Mouse (Mus musculus): ENCODE results near the gene Plrg1. TPM values are rescaled to one million over a fixed set of nuclear protein-coding genes. Genes with fewer than 3 reads are reported as not detected.
A peak's percentile ranks its signal among the peaks of the same experiment; 100 is the strongest.

Gene Plrg1
- polyA plus RNA-seq, 1 experiment from 2014 or later: 99.3 TPM

DNA sequence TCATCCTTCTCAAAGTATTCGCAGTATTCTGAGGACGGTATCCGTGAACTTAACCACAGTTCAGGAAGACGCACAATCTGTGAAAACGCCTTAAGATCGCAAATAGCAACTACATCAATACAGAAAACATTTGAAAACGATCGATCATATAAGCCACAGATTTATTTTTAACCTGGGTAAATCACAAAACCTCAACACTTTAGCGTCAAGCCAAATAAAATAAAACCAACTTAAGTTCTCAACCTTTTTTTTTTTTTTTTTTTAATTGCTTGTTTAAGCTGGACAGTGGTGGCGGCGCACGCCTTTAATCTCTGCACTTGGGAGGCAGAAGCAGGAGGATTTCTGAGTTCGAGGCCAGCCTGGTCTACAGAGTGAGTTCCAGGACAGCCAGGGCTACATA is 563 bp upstream of the Plrg1 start:
- no peak overlapping the region for H3K9ac ChIP-seq
- H3K9me3 ChIP-seq: no peaks in the 10 kb centered on the region
- 39% methylated on average over 13 of the region's 13 CpGs for WGBS
- H3K4me1 ChIP-seq (replicated peaks): peaks cover 16% of the 10 kb centered on the region
- peak overlapping the region; percentile 71 for H3K4me3 ChIP-seq
- no peak for ATAC-seq (ENCODE audit: low FRiP score, low read depth)
- H3K27me3 ChIP-seq: no peaks in the 10 kb centered on the region
- peaks cover 19% of the 10 kb centered on the region for H3K36me3 ChIP-seq
- H3K4me2 ChIP-seq: peak overlapping the region; percentile 69
- no peak overlapping the region for H3K27ac ChIP-seq (replicated peaks)

DNA sequence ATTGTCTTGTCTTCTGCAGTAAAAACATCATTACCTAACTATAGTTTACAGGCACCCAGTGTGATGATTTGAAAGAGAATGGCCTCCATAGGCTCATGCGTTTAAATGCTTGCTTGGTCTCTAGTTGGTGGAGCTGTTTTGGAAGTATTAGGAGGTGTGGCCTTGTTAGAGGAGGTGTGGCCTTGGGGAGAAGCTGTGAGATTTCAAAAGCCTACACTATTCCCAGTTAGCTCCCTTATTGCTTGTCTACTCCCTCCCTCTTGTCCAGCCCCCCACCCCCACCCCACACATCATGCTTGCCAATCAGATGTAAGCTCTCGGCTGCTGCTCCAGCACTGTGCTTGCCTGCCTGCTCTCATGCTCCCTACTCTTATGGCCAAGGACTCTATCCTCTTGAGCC is 1.7 kb downstream of the Plrg1 start:
- ATAC-seq (ENCODE audit: low FRiP score, low read depth): no peak
- Histone ChIP-seq H3K9me3 (no peaks in the 10 kb centered on the region), H3K27ac (replicated peaks) (no peak overlapping the region), H3K36me3 (peaks cover 38% of the 10 kb centered on the region), H3K4me2 (0 out of 2 replicates have a peak overlapping the region, but pooled peaks have one; percentile 69), H3K9ac (no peak overlapping the region), H3K27me3 (no peaks in the 10 kb centered on the region), H3K4me1 (replicated peaks) (peaks cover 16% of the 10 kb centered on the region), H3K4me3 (no peak overlapping the region)
- WGBS: 88% methylated on average over 2 of the region's 2 CpGs

GRCm38 (mm10) chr3:83067920-83068319 is 12.6 kb downstream of the Plrg1 start:
- no peak overlapping the region for H3K27ac ChIP-seq (replicated peaks)
- no peaks in the 10 kb centered on the region for H3K4me1 ChIP-seq (replicated peaks)
- ATAC-seq (ENCODE audit: low FRiP score, low read depth): no peak
- H3K36me3 ChIP-seq: peaks cover 71% of the 10 kb centered on the region
- no peak overlapping the region for H3K4me3 ChIP-seq
- 95% methylated on average over 9 of the region's 9 CpGs for WGBS
- no peak overlapping the region for H3K9ac ChIP-seq
- no peaks in the 10 kb centered on the region for H3K27me3 ChIP-seq
- no peaks in the 10 kb centered on the region for H3K9me3 ChIP-seq
- H3K4me2 ChIP-seq: no peak overlapping the region

- Histone ChIP-seq H3K27me3 (no peaks in the 10 kb centered on the region), H3K4me1 (replicated peaks) (no peaks in the 10 kb centered on the region), H3K9me3 (no peaks in the 10 kb centered on the region), H3K36me3 (peaks cover 74% of the 10 kb centered on the region), H3K4me2 (no peak overlapping the region), H3K27ac (replicated peaks) (no peak overlapping the region), H3K9ac (no peak overlapping the region), H3K4me3 (no peak overlapping the region)
- WGBS: 97% methylated on average over 13 of the region's 13 CpGs
- ATAC-seq (ENCODE audit: low FRiP score, low read depth): no peak
Observed at GRCm38 (mm10) chr3:83068869-83069268, 13.5 kb downstream of the Plrg1 start.

GRCm38 (mm10) chr3:83070231-83070630 is 14.9 kb downstream of the Plrg1 start:
- Histone ChIP-seq H3K4me3 (no peak overlapping the region), H3K4me2 (no peak overlapping the region), H3K9ac (no peak overlapping the region), H3K27ac (replicated peaks) (no peak overlapping the region), H3K36me3 (peaks cover 82% of the 10 kb centered on the region), H3K4me1 (replicated peaks) (no peaks in the 10 kb centered on the region), H3K27me3 (no peaks in the 10 kb centered on the region), H3K9me3 (no peaks in the 10 kb centered on the region)
- ATAC-seq (ENCODE audit: low FRiP score, low read depth): no peak
- WGBS: 88% methylated on average over 4 of the region's 4 CpGs

DNA sequence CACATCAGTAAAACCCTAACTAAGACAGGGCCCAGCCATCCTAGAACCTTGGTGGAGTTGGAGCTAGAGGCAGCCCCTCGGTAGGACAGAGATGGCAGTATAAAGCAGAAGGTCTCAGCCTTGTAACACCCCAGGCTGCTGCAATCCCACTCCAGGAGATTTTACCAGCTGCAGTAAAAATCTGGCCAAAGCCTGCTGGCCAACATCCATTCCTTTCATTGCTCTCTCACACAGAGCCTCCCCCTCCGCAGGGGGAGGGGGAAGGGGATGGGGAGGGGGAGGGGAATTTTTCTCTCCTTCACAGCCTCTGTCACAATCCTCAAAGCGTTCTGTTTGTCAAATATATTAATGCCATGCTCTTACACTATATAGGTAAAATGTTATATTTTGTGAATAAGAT is 21.2 kb downstream of the Plrg1 start:
- WGBS: 26% methylated on average over 3 of the region's 3 CpGs
- Histone ChIP-seq H3K27me3 (no peaks in the 10 kb centered on the region), H3K27ac (replicated peaks) (no peak overlapping the region), H3K4me1 (replicated peaks) (peaks cover 3% of the 10 kb centered on the region; the same call in 1 of the 2 replicates), H3K9me3 (no peaks in the 10 kb centered on the region), H3K9ac (no peak overlapping the region), H3K4me2 (no peak overlapping the region), H3K36me3 (peaks cover 29% of the 10 kb centered on the region), H3K4me3 (no peak overlapping the region)
- peak; percentile 69 for ATAC-seq (ENCODE audit: low FRiP score, low read depth)

DNA sequence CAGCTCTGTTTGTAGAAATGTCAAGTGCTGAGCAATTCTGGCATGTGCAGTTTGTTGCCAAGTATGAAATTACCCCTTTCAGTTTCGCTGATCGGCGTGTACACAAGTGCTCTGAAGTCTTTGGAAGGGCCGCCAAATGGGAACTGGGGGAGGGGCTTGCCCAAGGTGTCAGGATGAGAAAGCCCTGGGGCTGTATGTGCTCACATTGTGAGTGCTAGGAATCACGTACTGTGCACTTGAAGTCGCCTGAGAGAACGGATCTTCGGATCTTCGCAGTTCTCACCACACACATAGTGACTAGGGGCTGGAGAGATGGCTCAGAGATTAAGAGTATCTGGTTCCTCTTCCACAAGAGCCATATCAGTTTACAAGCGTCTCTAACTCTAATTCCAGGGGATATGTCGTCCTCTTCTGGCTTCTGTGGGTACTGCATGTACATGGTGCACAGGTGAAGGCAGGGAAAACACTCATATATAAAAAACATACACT is 25.3 kb downstream of the Plrg1 start:
- Histone ChIP-seq H3K4me1 (replicated peaks) (peaks cover 3% of the 10 kb centered on the region; the same call in 1 of the 2 replicates), H3K27me3 (no peaks in the 10 kb centered on the region), H3K36me3 (no peaks in the 10 kb centered on the region), H3K27ac (replicated peaks) (no peak overlapping the region), H3K4me2 (peak overlapping the region; percentile 52), H3K9me3 (no peaks in the 10 kb centered on the region), H3K9ac (0 out of 2 replicates have a peak overlapping the region, but pooled peaks have one; percentile 16), H3K4me3 (peak overlapping the region; percentile 24)
- WGBS: 8% methylated on average over 11 of the region's 11 CpGs
- ATAC-seq (ENCODE audit: low FRiP score, low read depth): peak; percentile 69

- H3K4me2 ChIP-seq: peak overlapping the region; percentile 56; the same call in 1 of the 2 replicates
Observed at GRCm38 (mm10) chr3:83097586-83097985, 42.3 kb downstream of the Plrg1 start.

DNA sequence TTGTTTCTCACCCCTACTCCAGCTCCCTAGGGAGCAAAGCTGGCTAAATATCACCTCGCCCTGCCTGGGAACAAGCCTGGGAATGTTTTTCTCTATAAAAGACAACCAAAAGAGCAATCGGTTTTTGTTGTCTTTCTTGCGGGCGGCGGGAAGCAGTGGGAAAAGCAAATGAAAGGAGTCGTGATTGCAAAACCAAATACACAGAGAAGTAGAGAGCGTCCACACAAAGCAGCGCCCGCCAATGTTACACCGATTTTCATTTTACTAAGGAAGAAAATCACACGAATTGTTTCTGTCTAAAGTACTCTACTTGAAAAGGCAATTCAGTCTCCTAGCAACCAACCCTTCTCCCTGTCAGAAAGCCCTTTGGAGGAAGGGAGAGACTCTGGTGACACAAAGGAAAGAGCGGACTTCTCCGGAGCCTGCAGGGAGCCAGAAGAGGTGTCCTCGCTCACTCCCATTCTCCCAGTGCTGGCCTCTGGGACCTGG is 43.3 kb downstream of the Plrg1 start:
- H3K4me3 ChIP-seq: peak overlapping the region; percentile 31
- no peaks in the 10 kb centered on the region for H3K9me3 ChIP-seq
- 2% methylated on average over 14 of the region's 14 CpGs for WGBS
- peaks cover 28% of the 10 kb centered on the region for H3K4me1 ChIP-seq (replicated peaks)
- peak overlapping the region; percentile 32 for H3K9ac ChIP-seq
- H3K27ac ChIP-seq (replicated peaks): peak overlapping the region; percentile 75
- H3K4me2 ChIP-seq: peak overlapping the region; percentile 56
- H3K27me3 ChIP-seq: no peaks in the 10 kb centered on the region
- peak; percentile 85 for ATAC-seq (ENCODE audit: low FRiP score, low read depth)
- H3K36me3 ChIP-seq: no peaks in the 10 kb centered on the region

More at GRCm38 (mm10) chr3:83097586-83097985, 42.3 kb downstream of the Plrg1 start:
- Histone ChIP-seq H3K4me1 (replicated peaks) (peaks cover 28% of the 10 kb centered on the region), H3K27ac (replicated peaks) (no peak overlapping the region), H3K4me3 (no peak overlapping the region), H3K9ac (no peak overlapping the region), H3K36me3 (no peaks in the 10 kb centered on the region), H3K27me3 (no peaks in the 10 kb centered on the region), H3K9me3 (no peaks in the 10 kb centered on the region)
- no peak for ATAC-seq (ENCODE audit: low FRiP score, low read depth)
- 22% methylated on average over 6 of the region's 6 CpGs for WGBS

DNA sequence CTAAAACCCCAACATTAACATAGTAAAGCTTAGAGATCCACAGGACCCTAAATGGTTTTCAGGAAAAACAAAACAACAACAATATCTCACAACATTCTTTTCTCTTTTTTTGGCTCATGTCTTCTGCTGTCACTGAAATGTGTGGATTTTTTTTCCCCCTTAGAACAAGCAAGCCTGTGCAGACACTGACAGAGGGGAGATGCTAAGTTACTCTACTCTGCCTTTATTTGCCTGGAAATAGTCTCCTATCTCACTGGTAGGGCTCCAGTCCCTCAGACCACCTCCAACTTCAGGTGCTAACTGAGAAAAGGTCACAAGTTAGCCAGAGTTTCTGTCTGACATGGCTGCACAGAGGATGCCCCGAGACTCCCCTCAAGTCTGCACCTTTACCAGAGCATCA is 43.8 kb downstream of the Plrg1 start:
- no peaks in the 10 kb centered on the region for H3K36me3 ChIP-seq

DNA sequence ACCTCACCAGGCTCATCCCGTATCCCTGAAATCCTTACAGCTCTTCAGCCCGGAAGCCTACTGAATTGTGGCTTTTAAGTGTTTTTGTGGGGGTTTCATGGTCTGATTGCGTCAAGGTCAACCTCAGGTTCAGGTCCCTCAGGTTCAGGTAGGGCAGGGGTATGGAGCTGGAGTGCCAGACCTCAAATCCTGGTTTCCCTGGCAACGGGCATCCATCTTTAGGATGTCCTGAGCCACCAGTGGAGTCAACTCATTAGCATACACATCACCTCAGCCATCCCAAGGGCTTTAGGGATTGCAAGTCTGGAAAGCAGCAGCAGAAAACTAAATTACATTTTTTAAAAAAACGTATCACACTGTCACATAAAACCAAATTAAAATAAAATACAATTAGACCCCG is 44.3 kb downstream of the Plrg1 start:
- ATAC-seq (ENCODE audit: low FRiP score, low read depth): no peak
- peaks cover 28% of the 10 kb centered on the region for H3K4me1 ChIP-seq (replicated peaks)
- H3K4me3 ChIP-seq: no peak overlapping the region
- no peaks in the 10 kb centered on the region for H3K9me3 ChIP-seq
- no peaks in the 10 kb centered on the region for H3K27me3 ChIP-seq
- peak overlapping the region; percentile 75; the same call in 1 of the 2 replicates for H3K27ac ChIP-seq (replicated peaks)
- H3K4me2 ChIP-seq: peak overlapping the region; percentile 56; the same call in 1 of the 2 replicates
- H3K9ac ChIP-seq: no peak overlapping the region
- no peaks in the 10 kb centered on the region for H3K36me3 ChIP-seq
- WGBS: 38% methylated on average over 6 of the region's 6 CpGs

More for the DNA sequence above, 43.8 kb downstream of the Plrg1 start:
- Histone ChIP-seq H3K4me1 (replicated peaks) (peaks cover 28% of the 10 kb centered on the region), H3K9me3 (no peaks in the 10 kb centered on the region), H3K27ac (replicated peaks) (peak overlapping the region; percentile 75), H3K9ac (peak overlapping the region; percentile 32), H3K4me2 (peak overlapping the region; percentile 56), H3K4me3 (peak overlapping the region; percentile 31), H3K27me3 (no peaks in the 10 kb centered on the region)
- WGBS: 74% methylated on average over 1 of the region's 1 CpGs
- 0 out of 2 replicates have a peak, but pooled peaks have one; percentile 32 for ATAC-seq (ENCODE audit: low FRiP score, low read depth)

DNA sequence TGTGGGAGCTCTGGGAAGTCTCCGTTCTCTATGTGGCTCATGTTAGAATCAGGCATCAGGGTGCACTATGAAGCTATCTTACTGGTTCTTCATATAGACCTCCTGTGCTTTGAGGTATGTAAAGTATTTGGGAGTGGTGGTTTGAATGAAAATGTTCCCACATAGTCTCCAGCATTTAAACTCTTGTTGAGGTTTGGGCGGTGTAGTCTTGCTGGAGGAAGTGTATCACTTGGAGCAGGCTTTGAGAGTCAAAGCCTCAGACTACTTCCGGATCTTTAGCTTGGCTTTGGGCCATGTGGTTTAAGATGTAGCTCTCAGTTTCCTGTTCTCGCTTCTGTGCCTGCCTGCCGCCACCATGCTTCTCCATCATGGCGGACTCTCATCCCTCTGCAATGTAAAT is 47.0 kb downstream of the Plrg1 start:
- ATAC-seq (ENCODE audit: low FRiP score, low read depth): no peak
- WGBS: 94% methylated on average over 6 of the region's 6 CpGs

DNA sequence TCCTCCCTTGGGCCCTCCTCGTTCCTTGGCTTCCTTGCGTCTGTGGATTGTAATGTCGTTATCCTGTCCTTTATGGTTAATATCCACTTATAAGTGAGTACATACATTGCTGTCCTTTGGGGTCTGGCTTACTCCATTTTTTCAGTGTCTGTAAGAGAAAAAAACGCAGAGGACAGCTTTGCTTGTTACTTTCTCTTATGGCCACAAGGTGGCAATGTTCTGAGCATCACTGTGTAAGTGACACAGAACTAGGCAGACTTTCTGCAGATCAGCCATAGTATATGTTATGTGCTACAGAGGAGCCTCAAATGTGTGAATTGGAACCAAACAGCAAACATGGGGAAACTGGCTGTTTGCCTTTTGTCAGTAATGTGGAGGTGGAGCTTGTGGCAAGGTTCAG is 54.8 kb downstream of the Plrg1 start:
- no peak overlapping the region for H3K4me3 ChIP-seq
- ATAC-seq (ENCODE audit: low FRiP score, low read depth): peak; percentile 79
- no peak overlapping the region for H3K4me2 ChIP-seq
- no peaks in the 10 kb centered on the region for H3K9me3 ChIP-seq
- no peak overlapping the region for H3K27ac ChIP-seq (replicated peaks)
- H3K9ac ChIP-seq: no peak overlapping the region
- H3K27me3 ChIP-seq: no peaks in the 10 kb centered on the region
- no peaks in the 10 kb centered on the region for H3K36me3 ChIP-seq
- peaks cover 22% of the 10 kb centered on the region for H3K4me1 ChIP-seq (replicated peaks)
- 24% methylated on average over 4 of the region's 4 CpGs for WGBS

More for the DNA sequence above, 47.0 kb downstream of the Plrg1 start:
- H3K4me1 ChIP-seq (replicated peaks): peaks cover 28% of the 10 kb centered on the region
- no peaks in the 10 kb centered on the region for H3K36me3 ChIP-seq
- H3K9ac ChIP-seq: no peak overlapping the region
- no peak overlapping the region for H3K4me2 ChIP-seq
- no peaks in the 10 kb centered on the region for H3K27me3 ChIP-seq
- no peak overlapping the region for H3K27ac ChIP-seq (replicated peaks)
- no peaks in the 10 kb centered on the region for H3K9me3 ChIP-seq
- H3K4me3 ChIP-seq: no peak overlapping the region

Measured in hindbrain, embryonic 15.5 days (tissue).